Mouse (Mus musculus) liver, postnatal 0 days (tissue): ENCODE measurements around the gene Osbpl8.

Experiments used
- CTCF ChIP-seq: sonication (generic); IDR thresholded peaks from 2 replicates; pipeline ENCODE4 v1.5.1; 2016; ENCODE audit warnings: antibody characterized with exemption, low read depth
- EP300 ChIP-seq: IDR thresholded peaks from 2 replicates; pipeline ENCODE4 v1.6.1; 2016; ENCODE audit warnings: antibody characterized with exemption, low read depth, mild to moderate bottlenecking

DNA sequence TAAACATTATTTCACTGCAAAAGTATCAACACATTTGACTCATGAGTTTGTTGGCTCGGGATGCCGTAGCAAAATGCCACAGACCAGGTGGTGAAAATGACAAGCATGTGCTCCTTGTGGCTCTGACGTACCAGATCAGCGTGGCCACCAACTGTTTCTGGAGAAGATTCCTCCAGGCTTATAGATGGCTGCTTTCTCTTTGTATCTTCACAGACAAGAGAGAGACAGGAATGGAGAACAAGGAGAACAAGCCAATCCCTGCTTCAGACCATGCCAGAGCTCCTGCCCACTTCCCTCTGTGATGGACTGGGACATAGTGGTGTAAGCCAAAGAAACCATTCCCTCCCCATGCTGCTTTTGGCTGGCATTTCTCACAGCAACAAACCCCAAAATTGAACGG, 179.0 kb downstream of the Osbpl8 start:
- TF ChIP-seq CTCF (no peak), EP300 (no peak)
